Mouse (Mus musculus) G1E-ER4 (cell line): ENCODE data around the gene Gm10643. TPM values are rescaled to one million over a fixed set of nuclear protein-coding genes. Genes with fewer than 3 reads are reported as not detected.

Experiments used
- GATA1 ChIP-seq: IDR thresholded peaks from one replicate; pipeline ENCODE4 v1.8.0; 2012; ENCODE audit warnings: low read length, inconsistent platforms
- polyA plus RNA-seq: library from polyadenylated mRNA; stranded (reverse); fragments of >175 nt; gene quantifications from 2 replicates; pipeline ENCODE4 v1.2.3, GENCODE M21; 2012

Gm10643 gene
- polyA plus RNA-seq: 0.11 TPM in 2 replicates

GRCm38 (mm10) chr8:84065037-84065436 lies at the start of gene Gm10643:
TSS of gene Gm10643 (minus strand) at chr8:84065137.
- no peak for TF ChIP-seq GATA1

GRCm38 (mm10) chr8:84106216-84107040 lies 41.5 kb upstream of the Gm10643 start:
- TF ChIP-seq GATA1: no peak

- TF ChIP-seq GATA1: no peak
These were observed 40.7 kb upstream of the Gm10643 start for GRCm38 (mm10) chr8:84105676-84106075.

- no peak for TF ChIP-seq GATA1
These were observed 40.0 kb upstream of the Gm10643 start, which contains the start of gene Dcaf15 for GRCm38 (mm10) chr8:84104697-84105609. TSS of gene Dcaf15 (minus strand) at chr8:84104768.

- no peak for TF ChIP-seq GATA1
These were observed 39.3 kb upstream of the Gm10643 start for GRCm38 (mm10) chr8:84104221-84104620.

GRCm38 (mm10) chr8:84103601-84104000 lies 38.7 kb upstream of the Gm10643 start:
- no peak for TF ChIP-seq GATA1

GRCm38 (mm10) chr8:84101476-84102270 lies 36.7 kb upstream of the Gm10643 start:
- TF ChIP-seq GATA1: no peak

- TF ChIP-seq GATA1: no peak
These were observed 33.4 kb upstream of the Gm10643 start for GRCm38 (mm10) chr8:84098376-84098775.

GRCm38 (mm10) chr8:84096061-84096460 lies 31.1 kb upstream of the Gm10643 start:
- TF ChIP-seq GATA1: no peak

GRCm38 (mm10) chr8:84090585-84090984 lies 25.6 kb upstream of the Gm10643 start:
- TF ChIP-seq GATA1: no peak

GRCm38 (mm10) chr8:84089277-84089676 lies 24.3 kb upstream of the Gm10643 start:
- no peak for TF ChIP-seq GATA1

- TF ChIP-seq GATA1: no peak
These were observed 22.9 kb upstream of the Gm10643 start for GRCm38 (mm10) chr8:84087821-84088220.

- TF ChIP-seq GATA1: no peak
These were observed 22.2 kb upstream of the Gm10643 start for GRCm38 (mm10) chr8:84087156-84087555.

GRCm38 (mm10) chr8:84084341-84085115 lies 19.6 kb upstream of the Gm10643 start:
- no peak for TF ChIP-seq GATA1

GRCm38 (mm10) chr8:84083829-84084241 lies 18.9 kb upstream of the Gm10643 start:
- TF ChIP-seq GATA1: no peak
